Mouse (Mus musculus): ENCODE results near the gene Skap1. TPM values are rescaled to one million over a fixed set of nuclear protein-coding genes. Genes with fewer than 3 reads are reported as not detected.
A peak's percentile ranks its signal among the peaks of the same experiment; 100 is the strongest.

Skap1 gene
- total RNA-seq (2021): 1 to 10 TPM; 2.2 to 2.4 TPM
- long read RNA-seq, experiment 1, partial matches to known transcripts: 0 of 2 reads
- long read RNA-seq, experiment 1, other reads (novel, unspliced or antisense): 2 of 2 reads
- long read RNA-seq, experiment 2, partial matches to known transcripts: 0 of 1 reads
- long read RNA-seq, experiment 2, other reads (novel, unspliced or antisense): 0 of 1 reads

GRCm38 (mm10) chr11:96463986-96464715 lies at the start of gene Skap1:
Skap1 (plus strand) TSS chr11:96464593.
- no peak for DNase-seq (ENCODE audit: low spot score in 2 of 2)
- intact Hi-C loops (cut with DNase I): no loop called here

- intact Hi-C loops (cut with DNase I): no loop called here
- no peak for DNase-seq (ENCODE audit: low spot score in 2 of 2)
Measured at GRCm38 (mm10) chr11:96421074-96421473, 43.3 kb upstream of the Skap1 start.

GRCm38 (mm10) chr11:96421517-96422265 lies 42.7 kb upstream of the Skap1 start:
- DNase-seq (ENCODE audit: low spot score in 2 of 2): no peak
- intact Hi-C loops (cut with DNase I): no loop called here

DNA sequence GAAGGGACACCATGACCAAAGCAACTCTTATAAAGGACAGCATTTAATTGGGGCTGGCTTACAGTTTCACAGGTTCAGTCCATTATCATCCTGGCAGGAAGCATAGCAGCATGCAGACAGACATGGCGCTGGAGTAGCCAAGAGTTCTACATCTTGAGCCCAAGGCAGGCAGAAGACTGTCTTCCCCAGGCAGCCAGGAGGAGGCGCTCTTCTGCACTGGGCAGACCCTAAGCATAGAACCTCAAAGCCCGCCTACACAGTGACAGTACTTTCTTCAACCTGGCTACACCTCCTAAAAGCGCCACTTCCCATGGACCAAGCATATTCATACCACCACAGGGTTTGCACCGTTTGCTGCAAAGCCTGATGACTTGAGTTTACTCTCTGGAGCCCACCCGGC lies 39.2 kb upstream of the Skap1 start:
- intact Hi-C loops (cut with DNase I): no loop called here
- no peak for DNase-seq (ENCODE audit: low spot score in 2 of 2)

DNA sequence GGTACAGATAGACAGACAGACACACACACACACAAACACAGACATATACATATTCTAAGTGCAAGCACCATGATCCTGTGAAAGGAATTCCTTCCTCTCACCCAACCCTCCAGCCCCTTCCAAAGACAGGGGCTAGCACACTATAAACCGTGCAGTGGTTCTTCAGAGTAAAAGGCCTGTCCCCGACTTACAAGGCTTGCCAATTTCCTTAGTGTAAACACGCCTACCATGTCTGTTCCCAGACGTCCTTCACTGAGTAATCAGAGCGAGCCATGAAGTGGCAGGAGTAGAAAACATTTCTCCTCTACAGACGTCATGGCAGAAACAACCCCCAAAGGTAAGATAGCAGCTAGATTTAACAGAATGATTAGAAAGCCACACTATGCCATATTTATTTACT lies 38.2 kb upstream of the Skap1 start:
- DNase-seq (ENCODE audit: low spot score in 2 of 2): no peak
- intact Hi-C loops (cut with DNase I): no loop called here

DNA sequence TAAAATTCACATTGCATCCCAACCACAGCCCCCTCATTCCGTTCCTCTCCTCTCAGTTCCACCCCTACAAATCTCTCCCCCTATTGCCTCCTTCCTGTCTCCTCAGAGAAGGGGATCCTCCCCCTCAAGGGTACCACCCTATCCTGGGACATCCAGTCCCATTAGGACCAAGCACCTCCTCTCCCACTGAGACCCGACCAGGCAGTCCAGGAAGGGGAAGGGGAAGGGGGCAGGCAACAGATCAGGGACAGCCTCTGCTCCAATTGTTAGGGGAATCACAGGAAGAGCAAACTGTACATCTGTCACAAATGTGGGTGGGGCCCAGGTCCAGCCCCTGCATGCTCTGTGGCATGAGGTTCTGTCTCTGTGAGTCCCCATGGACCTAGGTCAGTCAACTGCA lies 37.6 kb upstream of the Skap1 start:
- intact Hi-C loops (cut with DNase I): no loop called here
- DNase-seq (ENCODE audit: low spot score in 2 of 2): no peak

DNA sequence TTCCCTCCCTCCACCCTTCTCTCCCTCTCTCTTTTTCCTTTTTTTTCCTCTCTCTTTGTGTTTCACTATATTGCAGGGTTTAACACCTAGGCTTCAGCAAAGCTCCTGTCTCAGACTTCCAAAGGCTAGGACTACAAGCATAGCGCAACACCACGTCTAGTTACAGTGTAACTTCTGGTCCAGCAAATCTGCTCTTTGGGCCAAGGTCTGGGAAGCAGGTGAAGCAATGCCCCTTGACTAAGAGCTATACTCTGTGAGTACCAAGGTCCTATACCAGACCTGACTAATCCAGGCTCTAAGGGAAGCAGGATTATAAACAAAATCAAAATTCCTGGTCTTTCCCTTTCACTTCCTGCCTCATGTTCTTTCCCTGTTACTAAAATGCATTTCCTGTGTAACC lies 35.3 kb upstream of the Skap1 start:
- intact Hi-C loops (cut with DNase I): no loop called here
- DNase-seq (ENCODE audit: low spot score in 2 of 2): no peak

- intact Hi-C loops (cut with DNase I): loop anchor here (10.0 kb wide), 1 partner anchor 105 kb away; no protein-coding TSS in a partner anchor
- no peak for DNase-seq (ENCODE audit: low spot score in 2 of 2)
Measured at GRCm38 (mm10) chr11:96429891-96430290, 34.5 kb upstream of the Skap1 start.

DNA sequence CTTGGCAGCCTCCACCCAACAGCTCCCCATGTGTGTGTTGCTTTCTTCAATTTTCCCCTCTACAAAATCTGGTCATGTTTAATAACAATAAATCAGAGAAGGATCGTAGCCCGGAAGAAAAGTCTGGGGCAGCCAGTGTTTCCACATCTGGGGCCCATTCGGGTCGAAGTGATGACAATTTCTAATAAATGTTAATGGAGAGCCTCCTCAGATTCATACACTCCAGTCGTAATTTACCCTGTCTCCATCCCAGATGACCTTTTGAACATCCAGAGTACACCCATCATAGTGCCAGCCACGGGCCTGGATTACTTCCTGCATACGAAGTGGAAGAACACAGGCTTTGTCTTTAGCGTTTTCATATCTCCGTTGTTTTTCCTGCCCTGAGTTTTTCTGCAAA lies 32.5 kb upstream of the Skap1 start:
- intact Hi-C loops (cut with DNase I): loop anchor here (10.0 kb wide), 1 partner anchor 103 kb away; no protein-coding TSS in a partner anchor
- no peak for DNase-seq (ENCODE audit: low spot score in 2 of 2)

- no peak for DNase-seq (ENCODE audit: low spot score in 2 of 2)
- intact Hi-C loops (cut with DNase I): loop anchor here (10.0 kb wide), 1 partner anchor 100 kb away; no protein-coding TSS in a partner anchor
Measured at GRCm38 (mm10) chr11:96434888-96435287, 29.5 kb upstream of the Skap1 start.

DNA sequence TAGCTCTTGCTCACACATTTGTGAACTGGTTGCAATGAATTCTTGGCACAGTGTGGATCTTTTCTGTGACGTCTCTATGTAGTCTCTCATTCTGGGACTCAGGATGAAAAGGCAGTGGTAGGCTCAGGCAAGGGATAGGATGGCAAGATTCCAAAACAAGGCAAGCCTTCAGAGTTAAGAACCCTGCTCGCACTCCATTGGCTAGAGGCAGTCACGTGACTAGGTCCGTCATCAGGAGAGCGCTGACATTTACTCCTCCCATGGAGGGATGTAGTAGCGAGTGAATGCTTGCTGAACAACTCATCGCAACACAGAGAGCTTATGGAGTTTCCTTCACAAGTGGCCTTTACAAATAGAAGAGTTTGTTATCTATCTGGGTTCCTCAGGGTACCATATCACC lies 27.9 kb upstream of the Skap1 start:
- DNase-seq (ENCODE audit: low spot score in 2 of 2): peak in 1 of 2 experiments; percentile 15
- intact Hi-C loops (cut with DNase I): loop anchor here (10.0 kb wide), 1 partner anchor 98 kb away; no protein-coding TSS in a partner anchor

- DNase-seq (ENCODE audit: low spot score in 2 of 2): peak; percentile 25 to 55
- intact Hi-C loops (cut with DNase I): loop anchor here (10.0 kb wide), 1 partner anchor 96 kb away; no protein-coding TSS in a partner anchor
Measured at GRCm38 (mm10) chr11:96438787-96439186, 25.6 kb upstream of the Skap1 start.

GRCm38 (mm10) chr11:96441546-96442185 lies 22.7 kb upstream of the Skap1 start:
- intact Hi-C loops (cut with DNase I): no loop called here
- DNase-seq (ENCODE audit: low spot score in 2 of 2): no peak

DNA sequence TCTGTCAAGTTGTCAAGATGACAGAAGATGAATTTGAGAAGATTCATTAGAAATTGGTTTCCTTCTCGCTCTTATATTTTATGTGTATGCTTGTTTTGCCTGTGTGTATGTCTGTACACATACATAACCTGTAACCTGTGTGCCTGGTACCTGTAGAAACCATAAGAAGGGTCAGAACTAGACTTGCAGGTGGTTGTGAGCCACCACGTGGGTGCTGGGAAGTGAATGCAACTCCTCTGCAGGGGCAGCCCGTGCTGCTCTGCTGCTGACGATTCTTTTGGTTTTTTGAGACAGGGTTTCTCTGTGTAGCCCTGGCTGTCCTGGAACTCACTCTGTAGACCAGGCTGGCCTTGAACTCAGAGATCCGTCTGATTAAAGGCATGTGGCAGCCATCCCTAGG lies 21.9 kb upstream of the Skap1 start:
- no peak for DNase-seq (ENCODE audit: low spot score in 2 of 2)
- intact Hi-C loops (cut with DNase I): no loop called here

GRCm38 (mm10) chr11:96447931-96448330 lies 16.5 kb upstream of the Skap1 start:
- DNase-seq (ENCODE audit: low spot score in 2 of 2): no peak
- intact Hi-C loops (cut with DNase I): no loop called here

GRCm38 (mm10) chr11:96455111-96455510 lies 9.3 kb upstream of the Skap1 start:
- intact Hi-C loops (cut with DNase I): no loop called here

GRCm38 (mm10) chr11:96455699-96456326 lies 8.6 kb upstream of the Skap1 start:
- DNase-seq (ENCODE audit: low spot score in 2 of 2): no peak
- intact Hi-C loops (cut with DNase I): no loop called here

More at GRCm38 (mm10) chr11:96455111-96455510, 9.3 kb upstream of the Skap1 start:
- no peak for DNase-seq (ENCODE audit: low spot score in 2 of 2)

DNA sequence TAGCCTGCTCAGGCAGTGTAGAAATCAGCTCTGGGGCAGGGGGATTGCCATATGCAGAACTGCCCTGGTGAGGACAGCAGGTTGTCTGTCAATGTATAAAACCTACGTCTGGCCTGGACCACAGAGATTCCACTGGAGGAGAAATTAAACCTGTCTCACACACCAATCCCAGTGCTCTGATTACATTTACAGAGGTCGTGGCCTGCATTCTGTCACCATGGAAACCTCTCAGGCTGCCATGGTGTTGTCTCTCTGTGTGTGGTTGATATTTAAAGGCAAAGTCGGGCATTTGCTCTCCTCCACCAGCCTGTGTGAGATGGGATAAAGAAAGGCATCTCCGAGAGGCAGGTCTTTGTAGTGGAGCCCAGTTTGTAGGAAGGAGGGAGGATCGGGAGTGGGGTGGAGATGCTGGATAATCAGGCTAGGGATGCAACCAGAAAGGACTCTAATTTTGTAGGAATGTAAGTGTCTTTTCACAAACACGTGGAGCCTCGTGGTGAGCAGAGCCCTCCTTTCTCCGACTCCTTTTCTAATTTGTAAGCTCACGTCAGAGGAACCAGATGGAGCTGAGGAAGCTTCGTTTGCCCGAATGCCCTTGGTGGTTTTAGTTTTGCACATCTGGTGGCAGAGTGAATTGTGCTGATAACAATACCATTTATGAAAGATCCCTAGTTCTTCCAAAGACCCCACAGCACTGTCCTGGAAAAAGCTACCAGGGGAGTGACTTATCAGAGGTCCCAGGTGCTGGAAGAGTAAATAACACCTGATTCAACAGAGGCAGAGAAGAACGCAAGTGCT lies 7.7 kb upstream of the Skap1 start:
- intact Hi-C loops (cut with DNase I): no loop called here
- peak in 1 of 2 experiments; percentile 44 for DNase-seq (ENCODE audit: low spot score in 2 of 2)

GRCm38 (mm10) chr11:96461766-96462165 lies 2.6 kb upstream of the Skap1 start:
- DNase-seq (ENCODE audit: low spot score in 2 of 2): no peak
- intact Hi-C loops (cut with DNase I): no loop called here
